Mouse (Mus musculus) heart, adult 2 months (tissue): Measurements from ENCODE around the gene Map4k2.

ENCODE experiments used
- EP300 ChIP-seq: fragments of 200-500 bp; IDR thresholded peaks from 2 replicates; pipeline ENCODE4 v1.6.1; 2011; ENCODE audit warnings: low read depth, low read length, control low read depth; ENCODE audit not compliant: insufficient read depth
- POLR2A ChIP-seq: fragments of 200-500 bp; IDR thresholded peaks from 2 replicates; pipeline ENCODE4 v1.6.1; 2011; ENCODE audit warnings: mild to moderate bottlenecking, low read depth, low read length, control low read depth; ENCODE audit not compliant: insufficient read depth

DNA sequence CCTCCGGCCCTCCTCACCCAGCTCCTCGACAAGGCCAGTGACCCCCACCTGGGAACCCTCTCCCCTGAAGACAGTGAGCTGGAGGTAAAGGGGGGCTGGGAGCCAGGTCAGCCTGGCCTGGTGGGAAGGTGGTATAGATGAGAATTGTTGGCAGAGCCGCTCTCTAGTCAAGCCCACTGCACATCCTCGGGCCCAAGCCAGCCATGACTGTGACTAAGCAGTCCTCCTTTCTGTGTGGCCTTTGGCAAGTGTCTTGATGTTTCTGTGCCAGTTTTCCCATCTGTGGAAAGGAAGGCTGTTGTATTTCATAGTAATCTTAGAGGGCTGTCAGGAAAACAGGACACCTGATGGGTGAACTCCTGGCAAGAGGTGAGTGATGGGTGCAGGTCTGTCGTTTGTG lies 3.1 kb downstream of the Map4k2 start:
- no peak for TF ChIP-seq POLR2A
- TF ChIP-seq EP300, result no peak
